Mouse (Mus musculus) MEL (cell line): ENCODE data around the gene Ppp2ca. TPM values are rescaled to one million over a fixed set of nuclear protein-coding genes. Genes with fewer than 3 reads are reported as not detected.

Source experiments
- DNase-seq: peaks from one replicate; pipeline ENCODE4 v3.0.0; 2011; ENCODE audit warnings: low read depth, low spot score
- H3K27ac ChIP-seq: 2 replicates; pipeline ENCODE4 v1.5.1; 2012; ENCODE audit warnings: low read depth, mild to moderate bottlenecking, control low read depth, low read length, moderate library complexity; ENCODE audit not compliant: control insufficient read depth
- H3K27me3 ChIP-seq, 2 experiments: fragments of 150-350 bp in 1 of 2; sonication (generic) in 1 of 2; 2 replicates each; pipeline ENCODE4 v1.6.1; 2012; ENCODE audit warnings: low read length in 2 of 2, mild to moderate bottlenecking in 2 of 2, improper control_type of control experiment in 1 of 2, moderate library complexity in 1 of 2; ENCODE audit not compliant: insufficient read depth in 2 of 2, control insufficient read depth in 1 of 2
- H3K36me3 ChIP-seq, 2 experiments: 2 replicates each; pipeline ENCODE4 v1.6.1; 2012 to 2014; ENCODE audit warnings: low read length in 2 of 2, improper control_type of control experiment in 1 of 2, inconsistent platforms in 1 of 2, mild to moderate bottlenecking in 1 of 2; ENCODE audit not compliant: insufficient read depth in 2 of 2, control insufficient read depth in 1 of 2
- H3K4me1 ChIP-seq, 2 experiments: fragments of 150-350 bp in 1 of 2; sonication (generic) in 1 of 2; 2 replicates each; pipeline ENCODE4 v1.6.1; 2012; ENCODE audit warnings: low read length in 2 of 2, improper control_type of control experiment in 1 of 2, mild to moderate bottlenecking in 1 of 2; ENCODE audit not compliant: insufficient read depth in 2 of 2, control insufficient read depth in 1 of 2
- H3K4me3 ChIP-seq, 2 experiments: fragments of 150-350 bp in 1 of 2; sonication (generic) in 1 of 2; 2 replicates each; pipeline ENCODE4 v1.5.1; 2012; ENCODE audit warnings: low read depth in 2 of 2, low read length in 2 of 2, mild to moderate bottlenecking in 2 of 2, moderate library complexity in 2 of 2, control low read depth in 1 of 2, improper control_type of control experiment in 1 of 2; ENCODE audit not compliant: control insufficient read depth in 1 of 2, insufficient read depth in 1 of 2
- H3K79me2 ChIP-seq: 2 replicates; pipeline ENCODE4 v1.6.1; 2012; ENCODE audit warnings: mild to moderate bottlenecking, low read length, moderate library complexity; ENCODE audit not compliant: control insufficient read depth, poor library complexity, insufficient read depth
- H3K9ac ChIP-seq: 2 replicates; pipeline ENCODE4 v1.6.1; 2012; ENCODE audit warnings: low read depth, mild to moderate bottlenecking, control low read depth, low read length, moderate library complexity; ENCODE audit not compliant: control insufficient read depth, poor library complexity, severe bottlenecking
- H3K9me3 ChIP-seq: fragments of 150-350 bp; sonication (generic); replicated peaks from 2 replicates; pipeline ENCODE4 v1.6.1; 2012; ENCODE audit warnings: mild to moderate bottlenecking, low read length, improper control_type of control experiment, moderate library complexity; ENCODE audit not compliant: insufficient read depth
- CHD2 ChIP-seq: IDR thresholded peaks from 2 replicates; pipeline ENCODE4 v1.6.1; 2011; ENCODE audit warnings: low read length, improper control_type of control experiment
- CTCF ChIP-seq, 3 experiments: IDR thresholded peaks in 2 of 3; conservative IDR thresholded peaks in 1 of 3; 2 replicates each; pipeline ENCODE4 v1.5.1; 2011 to 2012; ENCODE audit warnings: low read length in 3 of 3, low read depth in 2 of 3, mild to moderate bottlenecking in 2 of 3, improper control_type of control experiment in 1 of 3, inconsistent platforms in 1 of 3, mixed read lengths in 1 of 3, moderate library complexity in 1 of 3; ENCODE audit not compliant: control insufficient read depth in 1 of 3, insufficient read depth in 1 of 3, poor library complexity in 1 of 3, severe bottlenecking in 1 of 3
- E2F4 ChIP-seq: IDR thresholded peaks from 2 replicates; pipeline ENCODE4 v1.6.1; 2011; ENCODE audit warnings: low read depth, low read length, improper control_type of control experiment, borderline replicate concordance
- EP300 ChIP-seq, 2 experiments: IDR thresholded peaks; 2 replicates each; pipeline ENCODE4 v1.6.1; 2011; ENCODE audit warnings: improper control_type of control experiment in 2 of 2, low read length in 2 of 2, low read depth in 1 of 2, mild to moderate bottlenecking in 1 of 2
- ETS1 ChIP-seq: IDR thresholded peaks from 2 replicates; pipeline ENCODE4 v1.6.1; 2012; ENCODE audit warnings: low read depth, mild to moderate bottlenecking, inconsistent platforms, low read length, improper control_type of control experiment, moderate library complexity
- GABPA ChIP-seq: IDR thresholded peaks from 2 replicates; pipeline ENCODE4 v1.6.1; 2012; ENCODE audit warnings: low read depth, mild to moderate bottlenecking, inconsistent platforms, low read length, improper control_type of control experiment, moderate library complexity
- HCFC1 ChIP-seq: IDR thresholded peaks from 2 replicates; pipeline ENCODE4 v1.6.1; 2012; ENCODE audit warnings: low read depth, mild to moderate bottlenecking, inconsistent platforms, low read length, improper control_type of control experiment, moderate library complexity
- JUND ChIP-seq: IDR thresholded peaks from 2 replicates; pipeline ENCODE4 v1.6.1; 2011; ENCODE audit warnings: low read depth, mild to moderate bottlenecking, improper control_type of control experiment, low read length
- KAT2A ChIP-seq: conservative IDR thresholded peaks from 2 replicates; pipeline ENCODE4 v1.6.1; 2012; ENCODE audit warnings: low read depth, low read length, improper control_type of control experiment, inconsistent platforms
- MAX ChIP-seq: IDR thresholded peaks from 2 replicates; pipeline ENCODE4 v1.6.1; 2011; ENCODE audit warnings: low read length, improper control_type of control experiment
- MEF2A ChIP-seq: IDR thresholded peaks from 2 replicates; pipeline ENCODE4 v1.6.1; 2014; ENCODE audit warnings: low read depth, mild to moderate bottlenecking, inconsistent platforms, low read length, improper control_type of control experiment; ENCODE audit not compliant: poor library complexity, insufficient replicate concordance, severe bottlenecking; ENCODE audit errors: extremely low read depth
- MXI1 ChIP-seq: IDR thresholded peaks from 2 replicates; pipeline ENCODE4 v1.6.1; 2011; ENCODE audit warnings: mild to moderate bottlenecking, low read depth, low read length, improper control_type of control experiment
- MYB ChIP-seq: IDR thresholded peaks from 2 replicates; pipeline ENCODE4 v1.6.1; 2011; ENCODE audit warnings: mild to moderate bottlenecking, low read depth, low read length, improper control_type of control experiment
- MYC ChIP-seq: IDR thresholded peaks from 2 replicates; pipeline ENCODE4 v1.6.1; 2011; ENCODE audit warnings: low read depth, mild to moderate bottlenecking, low read length, improper control_type of control experiment, moderate library complexity
- NRF1 ChIP-seq: IDR thresholded peaks from 2 replicates; pipeline ENCODE4 v1.6.1; 2014; ENCODE audit warnings: low read depth, mild to moderate bottlenecking, inconsistent platforms, low read length, improper control_type of control experiment, moderate library complexity; ENCODE audit not compliant: poor library complexity, insufficient read depth, severe bottlenecking
- POLR2A ChIP-seq, 2 experiments: IDR thresholded peaks; 2 replicates each; pipeline ENCODE4 v1.6.1; 2011 to 2012; ENCODE audit warnings: low read length in 2 of 2, mild to moderate bottlenecking in 2 of 2, control low read depth in 1 of 2, improper control_type of control experiment in 1 of 2, low read depth in 1 of 2, moderate library complexity in 1 of 2; ENCODE audit not compliant: control insufficient read depth in 1 of 2, insufficient read depth in 1 of 2, poor library complexity in 1 of 2
- POLR2AphosphoS2 ChIP-seq: IDR thresholded peaks from 2 replicates; pipeline ENCODE4 v1.6.1; 2011; ENCODE audit warnings: low read length, improper control_type of control experiment
- RAD21 ChIP-seq: IDR thresholded peaks from 2 replicates; pipeline ENCODE4 v1.6.1; 2011; ENCODE audit warnings: mild to moderate bottlenecking, low read depth, low read length, improper control_type of control experiment
- RCOR1 ChIP-seq: IDR thresholded peaks from 2 replicates; pipeline ENCODE4 v1.6.1; 2012; ENCODE audit warnings: low read depth, mild to moderate bottlenecking, inconsistent platforms, low read length, improper control_type of control experiment
- SIN3A ChIP-seq: IDR thresholded peaks from 2 replicates; pipeline ENCODE4 v1.6.1; 2012; ENCODE audit warnings: low read length, improper control_type of control experiment, inconsistent platforms
- SMC3 ChIP-seq: IDR thresholded peaks from 2 replicates; pipeline ENCODE4 v1.6.1; 2011; ENCODE audit warnings: low read depth, low read length, improper control_type of control experiment
- TBP ChIP-seq: IDR thresholded peaks from 2 replicates; pipeline ENCODE4 v1.8.0; 2011; ENCODE audit warnings: low read depth, low read length, improper control_type of control experiment
- TCF12 ChIP-seq: IDR thresholded peaks from 2 replicates; pipeline ENCODE4 v1.6.1; 2014; ENCODE audit warnings: low read depth, mild to moderate bottlenecking, inconsistent platforms, low read length, improper control_type of control experiment, moderate library complexity
- UBTF ChIP-seq: IDR thresholded peaks from 2 replicates; pipeline ENCODE4 v1.6.1; 2012; ENCODE audit warnings: low read depth, mild to moderate bottlenecking, inconsistent platforms, low read length, improper control_type of control experiment, moderate library complexity, borderline replicate concordance; ENCODE audit not compliant: insufficient read depth
- ZMIZ1 ChIP-seq: IDR thresholded peaks from 2 replicates; pipeline ENCODE4 v1.6.1; 2012; ENCODE audit warnings: low read depth, mild to moderate bottlenecking, inconsistent platforms, low read length, improper control_type of control experiment, moderate library complexity
- ZNF384 ChIP-seq: IDR thresholded peaks from 2 replicates; pipeline ENCODE4 v1.6.1; 2012; ENCODE audit warnings: low read depth, mild to moderate bottlenecking, inconsistent platforms, low read length, improper control_type of control experiment
- polyA plus RNA-seq, 2 experiments: library from polyadenylated mRNA; stranded (reverse) in 1 of 2; unstranded in 1 of 2; fragments of >175 nt in 1 of 2; fragments of >200 nt in 1 of 2; gene quantifications; 2 replicates each; pipeline versions ENCODE4 v1.2.1 to v1.2.4; 2012; ENCODE audit warnings: low replicate concordance in 2 of 2, low read depth in 1 of 2; ENCODE audit not compliant: insufficient read length in 2 of 2, insufficient read depth in 1 of 2, missing spikeins in 1 of 2
- total RNA-seq: library from RNA; depleted of rRNA; stranded (reverse); fragments of 300-350 nt; gene quantifications from 2 replicates; pipeline ENCODE4 v1.2.3, GENCODE M21; 2012

Gene Ppp2ca
- total and polyA plus RNA-seq, 3 experiments: 78.2 to 113 (median 102) TPM

GRCm38 (mm10) chr11:52074626-52075470 is 23.6 kb upstream of the Ppp2ca start (continued):
- TF ChIP-seq UBTF: no peak
- TF ChIP-seq SIN3A: peak; percentile 82
- TF ChIP-seq ZNF384: peak; percentile 99
- no peak; the same call in 1 of the 2 replicates for TF ChIP-seq CHD2
- TF ChIP-seq GABPA: no peak
- no peak for TF ChIP-seq MEF2A
- TF ChIP-seq NRF1: no peak
- no peak for TF ChIP-seq ZMIZ1
- TF ChIP-seq POLR2A (IDR thresholded peaks at IDR 0.05; ENCODE audit: control insufficient read depth in 1 of 2, insufficient read depth in 1 of 2, low read depth in 1 of 2, low read length in 2 of 2, poor library complexity in 1 of 2): no peak
- peak; percentile 61 for TF ChIP-seq HCFC1
- 0 out of 2 replicates have a peak, but pooled peaks have one; percentile 49 for TF ChIP-seq MXI1
- TF ChIP-seq POLR2AphosphoS2: no peak
- TF ChIP-seq RCOR1: peak; percentile 91
- TF ChIP-seq E2F4: no peak
- no peak for TF ChIP-seq JUND
- TF ChIP-seq SMC3: no peak

- peak; percentile 24 for DNase-seq
- Histone ChIP-seq H3K79me2 (no peaks in the 10 kb centered on the region), H3K4me3 (no peak overlapping the region), H3K36me3 (peaks cover 0 to 26% of the 10 kb centered on the region in 2 experiments; a peak in 2 of 4 replicates), H3K4me1 (peaks cover 23 to 34% of the 10 kb centered on the region in 2 experiments), H3K27me3 (no peaks in the 10 kb centered on the region), H3K9me3 (no peaks in the 10 kb centered on the region), H3K27ac (no peak overlapping the region), H3K9ac (no peak overlapping the region)
- no peak for TF ChIP-seq RAD21
- no peak for TF ChIP-seq TCF12
- no peak for TF ChIP-seq ETS1
- no peak for TF ChIP-seq GABPA
- TF ChIP-seq ZNF384: no peak
- TF ChIP-seq MYB: no peak
- no peak for TF ChIP-seq EP300 (IDR thresholded peaks at IDR 0.05; ENCODE audit: low read depth in 1 of 2, low read length in 2 of 2)
- no peak for TF ChIP-seq E2F4
- no peak for TF ChIP-seq MYC
- no peak for TF ChIP-seq CTCF (IDR thresholded peaks at IDR 0.05 in 2 of 3, conservative IDR thresholded peaks at IDR 0.05 in 1 of 3; ENCODE audit: control insufficient read depth in 1 of 3, insufficient read depth in 1 of 3, low read depth in 2 of 3, low read length in 3 of 3, poor library complexity in 1 of 3, severe bottlenecking in 1 of 3)
- TF ChIP-seq POLR2A (IDR thresholded peaks at IDR 0.05; ENCODE audit: control insufficient read depth in 1 of 2, insufficient read depth in 1 of 2, low read depth in 1 of 2, low read length in 2 of 2, poor library complexity in 1 of 2): no peak
- TF ChIP-seq TBP: no peak
- no peak for TF ChIP-seq KAT2A
- TF ChIP-seq MXI1: no peak
- no peak for TF ChIP-seq MAX
- TF ChIP-seq RCOR1: no peak
Measured at GRCm38 (mm10) chr11:52075794-52076633, 22.5 kb upstream of the Ppp2ca start.
